Mouse (Mus musculus) embryonic stem cell, embryonic (primary cell): ENCODE data around the gene Tbc1d4.

ENCODE experiments used
- CTCF ChIA-PET, 4 experiments: fragments of 300-600 bp in 2 of 4; fragments of 350-600 bp in 2 of 4; sonication (Branson Sonifier 250); formaldehyde crosslinking; loops; one replicate each; lab custom pipeline; 2022; ENCODE audit warnings: inconsistent platforms in 2 of 4; lab: Charles Lee
- POLR2A ChIA-PET, 4 experiments: fragments of 300-600 bp in 2 of 4; fragments of 350-600 bp in 2 of 4; sonication (Branson Sonifier 250); formaldehyde crosslinking; loops; one replicate each; lab custom pipeline; 2022; ENCODE audit warnings: antibody characterized with exemption in 4 of 4, inconsistent platforms in 1 of 4; lab: Charles Lee

Gene Tbc1d4

GRCm38 (mm10) chr14:101565661-101566060, 43.3 kb downstream of the Tbc1d4 start:
- POLR2A ChIA-PET, result interaction anchor here in 1 of 4 experiments (0.8 kb wide), 1 partner anchor 46 kb away, joined by 3 read pairs; no protein-coding TSS in a partner anchor
- CTCF ChIA-PET, result no interaction called here

- CTCF ChIA-PET, result no interaction called here
- POLR2A ChIA-PET, result interaction anchor here in 1 of 4 experiments (0.6 to 1.5 kb wide), 2 partner anchors 42 to 47 kb away, joined by 3 to 5 read pairs; no protein-coding TSS in a partner anchor
Observed at GRCm38 (mm10) chr14:101561251-101561701, 47.7 kb downstream of the Tbc1d4 start.

- CTCF ChIA-PET, result no interaction called here
- POLR2A ChIA-PET, result no interaction called here
Observed at GRCm38 (mm10) chr14:101559446-101559845, 49.5 kb downstream of the Tbc1d4 start.

- CTCF ChIA-PET, result no interaction called here
- POLR2A ChIA-PET, result no interaction called here
Observed at GRCm38 (mm10) chr14:101548885-101549573, 60.0 kb downstream of the Tbc1d4 start.

- CTCF ChIA-PET, result no interaction called here
- POLR2A ChIA-PET, result interaction anchor here in 1 of 4 experiments (0.7 kb wide), 1 partner anchor 21 kb away, joined by 3 read pairs; no protein-coding TSS in a partner anchor
Observed at GRCm38 (mm10) chr14:101541863-101542262, 67.1 kb downstream of the Tbc1d4 start.

GRCm38 (mm10) chr14:101541141-101541540, 67.8 kb downstream of the Tbc1d4 start:
- POLR2A ChIA-PET, result no interaction called here
- CTCF ChIA-PET, result no interaction called here

- POLR2A ChIA-PET, result no interaction called here
- CTCF ChIA-PET, result interaction anchor here in 1 of 4 experiments (0.6 kb wide), 1 partner anchor 10 kb away, joined by 10 read pairs; no protein-coding TSS in a partner anchor
Observed at GRCm38 (mm10) chr14:101540466-101540865, 68.5 kb downstream of the Tbc1d4 start.

GRCm38 (mm10) chr14:101537906-101538305, 71.1 kb downstream of the Tbc1d4 start:
- ChIA-PET CTCF (interaction anchor here in 1 of 4 experiments (0.6 kb wide), 1 partner anchor 632 kb away, joined by 3 read pairs; no protein-coding TSS in a partner anchor), POLR2A (no interaction called here)

GRCm38 (mm10) chr14:101537413-101537812, 71.6 kb downstream of the Tbc1d4 start:
- CTCF ChIA-PET, result no interaction called here

GRCm38 (mm10) chr14:101532090-101532695, 76.8 kb downstream of the Tbc1d4 start:
- CTCF ChIA-PET, result no interaction called here
- POLR2A ChIA-PET, result interaction anchor here in 1 of 4 experiments (0.7 kb wide), 1 partner anchor 272 kb away, joined by 3 read pairs; no protein-coding TSS in a partner anchor

More at GRCm38 (mm10) chr14:101537413-101537812, 71.6 kb downstream of the Tbc1d4 start:
- POLR2A ChIA-PET, result no interaction called here

- ChIA-PET CTCF (interaction anchor here in 1 of 4 experiments (0.5 kb wide), 1 partner anchor 10 kb away, joined by 10 read pairs; no protein-coding TSS in a partner anchor), POLR2A (interaction anchor here in 1 of 4 experiments (0.6 kb wide), 1 partner anchor 258 kb away, joined by 3 read pairs; no protein-coding TSS in a partner anchor)
Observed at GRCm38 (mm10) chr14:101530455-101530854, 78.5 kb downstream of the Tbc1d4 start.

GRCm38 (mm10) chr14:101529194-101529593, 79.8 kb downstream of the Tbc1d4 start:
- ChIA-PET POLR2A (no interaction called here), CTCF (no interaction called here)

GRCm38 (mm10) chr14:101527420-101527996, 81.5 kb downstream of the Tbc1d4 start:
- ChIA-PET CTCF (no interaction called here), POLR2A (no interaction called here)

- ChIA-PET POLR2A (no interaction called here), CTCF (no interaction called here)
Observed at GRCm38 (mm10) chr14:101526478-101526877, 82.5 kb downstream of the Tbc1d4 start.

GRCm38 (mm10) chr14:101519964-101520363, 89.0 kb downstream of the Tbc1d4 start:
- ChIA-PET POLR2A (interaction anchor here in 1 of 4 experiments (1.2 kb wide), 1 partner anchor 46 kb away, joined by 3 read pairs; no protein-coding TSS in a partner anchor), CTCF (interaction anchor here in 2 of 4 experiments (0.6 kb wide), 2 partner anchors 14 to 1582 kb away, joined by 3 to 4 read pairs; no protein-coding TSS in a partner anchor)

- POLR2A ChIA-PET, result interaction anchor here in 1 of 4 experiments (0.6 kb wide), 1 partner anchor 1477 kb away, joined by 3 read pairs; no protein-coding TSS in a partner anchor
Observed at GRCm38 (mm10) chr14:101518259-101518658, 90.7 kb downstream of the Tbc1d4 start.

GRCm38 (mm10) chr14:101517801-101518200, 91.2 kb downstream of the Tbc1d4 start:
- POLR2A ChIA-PET, result interaction anchor here in 1 of 4 experiments (0.6 kb wide), 1 partner anchor 1477 kb away, joined by 3 read pairs; no protein-coding TSS in a partner anchor
- CTCF ChIA-PET, result no interaction called here

More at GRCm38 (mm10) chr14:101518259-101518658, 90.7 kb downstream of the Tbc1d4 start:
- CTCF ChIA-PET, result no interaction called here

GRCm38 (mm10) chr14:101517341-101517740, 91.7 kb downstream of the Tbc1d4 start:
- ChIA-PET POLR2A (no interaction called here), CTCF (no interaction called here)

GRCm38 (mm10) chr14:101516864-101517263, 92.1 kb downstream of the Tbc1d4 start:
- POLR2A ChIA-PET, result no interaction called here
- CTCF ChIA-PET, result no interaction called here
